Mouse (Mus musculus) MEL (cell line): ENCODE data around the gene Focad. TPM values are rescaled to one million over a fixed set of nuclear protein-coding genes. Genes with fewer than 3 reads are reported as not detected.

ENCODE experiments used
- DNase-seq: peaks from one replicate; pipeline ENCODE4 v3.0.0; 2011; ENCODE audit warnings: low read depth, low spot score
- H3K27ac ChIP-seq: 2 replicates; pipeline ENCODE4 v1.5.1; 2012; ENCODE audit warnings: low read depth, mild to moderate bottlenecking, control low read depth, low read length, moderate library complexity; ENCODE audit not compliant: control insufficient read depth
- H3K27me3 ChIP-seq, 2 experiments: fragments of 150-350 bp in 1 of 2; sonication (generic) in 1 of 2; 2 replicates each; pipeline ENCODE4 v1.6.1; 2012; ENCODE audit warnings: low read length in 2 of 2, mild to moderate bottlenecking in 2 of 2, improper control_type of control experiment in 1 of 2, moderate library complexity in 1 of 2; ENCODE audit not compliant: insufficient read depth in 2 of 2, control insufficient read depth in 1 of 2
- H3K36me3 ChIP-seq, 2 experiments: 2 replicates each; pipeline ENCODE4 v1.6.1; 2012 to 2014; ENCODE audit warnings: low read length in 2 of 2, improper control_type of control experiment in 1 of 2, inconsistent platforms in 1 of 2, mild to moderate bottlenecking in 1 of 2; ENCODE audit not compliant: insufficient read depth in 2 of 2, control insufficient read depth in 1 of 2
- H3K4me1 ChIP-seq, 2 experiments: fragments of 150-350 bp in 1 of 2; sonication (generic) in 1 of 2; 2 replicates each; pipeline ENCODE4 v1.6.1; 2012; ENCODE audit warnings: low read length in 2 of 2, improper control_type of control experiment in 1 of 2, mild to moderate bottlenecking in 1 of 2; ENCODE audit not compliant: insufficient read depth in 2 of 2, control insufficient read depth in 1 of 2
- H3K4me3 ChIP-seq, 2 experiments: fragments of 150-350 bp in 1 of 2; sonication (generic) in 1 of 2; 2 replicates each; pipeline ENCODE4 v1.5.1; 2012; ENCODE audit warnings: low read depth in 2 of 2, low read length in 2 of 2, mild to moderate bottlenecking in 2 of 2, moderate library complexity in 2 of 2, control low read depth in 1 of 2, improper control_type of control experiment in 1 of 2; ENCODE audit not compliant: control insufficient read depth in 1 of 2, insufficient read depth in 1 of 2
- H3K79me2 ChIP-seq: 2 replicates; pipeline ENCODE4 v1.6.1; 2012; ENCODE audit warnings: mild to moderate bottlenecking, low read length, moderate library complexity; ENCODE audit not compliant: control insufficient read depth, poor library complexity, insufficient read depth
- H3K9ac ChIP-seq: 2 replicates; pipeline ENCODE4 v1.6.1; 2012; ENCODE audit warnings: low read depth, mild to moderate bottlenecking, control low read depth, low read length, moderate library complexity; ENCODE audit not compliant: control insufficient read depth, poor library complexity, severe bottlenecking
- H3K9me3 ChIP-seq: fragments of 150-350 bp; sonication (generic); replicated peaks from 2 replicates; pipeline ENCODE4 v1.6.1; 2012; ENCODE audit warnings: mild to moderate bottlenecking, low read length, improper control_type of control experiment, moderate library complexity; ENCODE audit not compliant: insufficient read depth
- BHLHE40 ChIP-seq: IDR thresholded peaks from 2 replicates; pipeline ENCODE4 v1.6.1; 2012; ENCODE audit warnings: low read depth, mild to moderate bottlenecking, inconsistent platforms, low read length, improper control_type of control experiment, borderline replicate concordance
- CHD1 ChIP-seq: IDR thresholded peaks from 2 replicates; pipeline ENCODE4 v1.6.1; 2012; ENCODE audit warnings: low read depth, mild to moderate bottlenecking, inconsistent platforms, low read length, improper control_type of control experiment
- CHD2 ChIP-seq: IDR thresholded peaks from 2 replicates; pipeline ENCODE4 v1.6.1; 2011; ENCODE audit warnings: low read length, improper control_type of control experiment
- ELF1 ChIP-seq: IDR thresholded peaks from 2 replicates; pipeline ENCODE4 v1.6.1; 2014; ENCODE audit warnings: low read depth, mild to moderate bottlenecking, inconsistent platforms, low read length, improper control_type of control experiment, moderate library complexity
- EP300 ChIP-seq, 2 experiments: IDR thresholded peaks; 2 replicates each; pipeline ENCODE4 v1.6.1; 2011; ENCODE audit warnings: improper control_type of control experiment in 2 of 2, low read length in 2 of 2, low read depth in 1 of 2, mild to moderate bottlenecking in 1 of 2
- ETS1 ChIP-seq: IDR thresholded peaks from 2 replicates; pipeline ENCODE4 v1.6.1; 2012; ENCODE audit warnings: low read depth, mild to moderate bottlenecking, inconsistent platforms, low read length, improper control_type of control experiment, moderate library complexity
- GABPA ChIP-seq: IDR thresholded peaks from 2 replicates; pipeline ENCODE4 v1.6.1; 2012; ENCODE audit warnings: low read depth, mild to moderate bottlenecking, inconsistent platforms, low read length, improper control_type of control experiment, moderate library complexity
- GATA1 ChIP-seq: IDR thresholded peaks from 2 replicates; pipeline ENCODE4 v1.6.1; 2011; ENCODE audit warnings: low read depth, low read length, improper control_type of control experiment
- HCFC1 ChIP-seq: IDR thresholded peaks from 2 replicates; pipeline ENCODE4 v1.6.1; 2012; ENCODE audit warnings: low read depth, mild to moderate bottlenecking, inconsistent platforms, low read length, improper control_type of control experiment, moderate library complexity
- JUND ChIP-seq: IDR thresholded peaks from 2 replicates; pipeline ENCODE4 v1.6.1; 2011; ENCODE audit warnings: low read depth, mild to moderate bottlenecking, improper control_type of control experiment, low read length
- MAFK ChIP-seq: IDR thresholded peaks from 2 replicates; pipeline ENCODE4 v1.6.1; 2011; ENCODE audit warnings: low read depth, mild to moderate bottlenecking, low read length, improper control_type of control experiment, borderline replicate concordance
- MAX ChIP-seq: IDR thresholded peaks from 2 replicates; pipeline ENCODE4 v1.6.1; 2011; ENCODE audit warnings: low read length, improper control_type of control experiment
- MAZ ChIP-seq: IDR thresholded peaks from 2 replicates; pipeline ENCODE4 v1.6.1; 2012; ENCODE audit warnings: low read depth, mild to moderate bottlenecking, inconsistent platforms, low read length, improper control_type of control experiment
- MEF2A ChIP-seq: IDR thresholded peaks from 2 replicates; pipeline ENCODE4 v1.6.1; 2014; ENCODE audit warnings: low read depth, mild to moderate bottlenecking, inconsistent platforms, low read length, improper control_type of control experiment; ENCODE audit not compliant: poor library complexity, insufficient replicate concordance, severe bottlenecking; ENCODE audit errors: extremely low read depth
- MXI1 ChIP-seq: IDR thresholded peaks from 2 replicates; pipeline ENCODE4 v1.6.1; 2011; ENCODE audit warnings: mild to moderate bottlenecking, low read depth, low read length, improper control_type of control experiment
- MYB ChIP-seq: IDR thresholded peaks from 2 replicates; pipeline ENCODE4 v1.6.1; 2011; ENCODE audit warnings: mild to moderate bottlenecking, low read depth, low read length, improper control_type of control experiment
- MYC ChIP-seq: IDR thresholded peaks from 2 replicates; pipeline ENCODE4 v1.6.1; 2011; ENCODE audit warnings: low read depth, mild to moderate bottlenecking, low read length, improper control_type of control experiment, moderate library complexity
- NELFE ChIP-seq: IDR thresholded peaks from 2 replicates; pipeline ENCODE4 v1.6.1; 2011; ENCODE audit warnings: low read depth, low read length, improper control_type of control experiment
- NRF1 ChIP-seq: IDR thresholded peaks from 2 replicates; pipeline ENCODE4 v1.6.1; 2014; ENCODE audit warnings: low read depth, mild to moderate bottlenecking, inconsistent platforms, low read length, improper control_type of control experiment, moderate library complexity; ENCODE audit not compliant: poor library complexity, insufficient read depth, severe bottlenecking
- POLR2A ChIP-seq, 2 experiments: IDR thresholded peaks; 2 replicates each; pipeline ENCODE4 v1.6.1; 2011 to 2012; ENCODE audit warnings: low read length in 2 of 2, mild to moderate bottlenecking in 2 of 2, control low read depth in 1 of 2, improper control_type of control experiment in 1 of 2, low read depth in 1 of 2, moderate library complexity in 1 of 2; ENCODE audit not compliant: control insufficient read depth in 1 of 2, insufficient read depth in 1 of 2, poor library complexity in 1 of 2
- RAD21 ChIP-seq: IDR thresholded peaks from 2 replicates; pipeline ENCODE4 v1.6.1; 2011; ENCODE audit warnings: mild to moderate bottlenecking, low read depth, low read length, improper control_type of control experiment
- RCOR1 ChIP-seq: IDR thresholded peaks from 2 replicates; pipeline ENCODE4 v1.6.1; 2012; ENCODE audit warnings: low read depth, mild to moderate bottlenecking, inconsistent platforms, low read length, improper control_type of control experiment
- SIN3A ChIP-seq: IDR thresholded peaks from 2 replicates; pipeline ENCODE4 v1.6.1; 2012; ENCODE audit warnings: low read length, improper control_type of control experiment, inconsistent platforms
- SMC3 ChIP-seq: IDR thresholded peaks from 2 replicates; pipeline ENCODE4 v1.6.1; 2011; ENCODE audit warnings: low read depth, low read length, improper control_type of control experiment
- TAL1 ChIP-seq: IDR thresholded peaks from 2 replicates; pipeline ENCODE4 v1.6.1; 2012; ENCODE audit warnings: mild to moderate bottlenecking, inconsistent platforms, low read length, moderate library complexity, mixed read lengths
- TBP ChIP-seq: IDR thresholded peaks from 2 replicates; pipeline ENCODE4 v1.8.0; 2011; ENCODE audit warnings: low read depth, low read length, improper control_type of control experiment
- TCF12 ChIP-seq: IDR thresholded peaks from 2 replicates; pipeline ENCODE4 v1.6.1; 2014; ENCODE audit warnings: low read depth, mild to moderate bottlenecking, inconsistent platforms, low read length, improper control_type of control experiment, moderate library complexity
- UBTF ChIP-seq: IDR thresholded peaks from 2 replicates; pipeline ENCODE4 v1.6.1; 2012; ENCODE audit warnings: low read depth, mild to moderate bottlenecking, inconsistent platforms, low read length, improper control_type of control experiment, moderate library complexity, borderline replicate concordance; ENCODE audit not compliant: insufficient read depth
- USF1 ChIP-seq: IDR thresholded peaks from 2 replicates; pipeline ENCODE4 v1.6.1; 2014; ENCODE audit warnings: low read depth, mild to moderate bottlenecking, inconsistent platforms, low read length, improper control_type of control experiment, moderate library complexity
- ZKSCAN1 ChIP-seq: IDR thresholded peaks from 2 replicates; pipeline ENCODE4 v1.6.1; 2012; ENCODE audit warnings: low read depth, mild to moderate bottlenecking, inconsistent platforms, low read length, improper control_type of control experiment, moderate library complexity
- ZMIZ1 ChIP-seq: IDR thresholded peaks from 2 replicates; pipeline ENCODE4 v1.6.1; 2012; ENCODE audit warnings: low read depth, mild to moderate bottlenecking, inconsistent platforms, low read length, improper control_type of control experiment, moderate library complexity
- ZNF384 ChIP-seq: IDR thresholded peaks from 2 replicates; pipeline ENCODE4 v1.6.1; 2012; ENCODE audit warnings: low read depth, mild to moderate bottlenecking, inconsistent platforms, low read length, improper control_type of control experiment
- polyA plus RNA-seq, 2 experiments: library from polyadenylated mRNA; stranded (reverse) in 1 of 2; unstranded in 1 of 2; fragments of >175 nt in 1 of 2; fragments of >200 nt in 1 of 2; gene quantifications; 2 replicates each; pipeline versions ENCODE4 v1.2.1 to v1.2.4; 2012; ENCODE audit warnings: low replicate concordance in 2 of 2, low read depth in 1 of 2; ENCODE audit not compliant: insufficient read length in 2 of 2, insufficient read depth in 1 of 2, missing spikeins in 1 of 2
- total RNA-seq: library from RNA; depleted of rRNA; stranded (reverse); fragments of 300-350 nt; gene quantifications from 2 replicates; pipeline ENCODE4 v1.2.3, GENCODE M21; 2012

The Focad gene
- total and polyA plus RNA-seq, 3 experiments = 17.8 to 19.7 TPM; not detected in 1

DNA sequence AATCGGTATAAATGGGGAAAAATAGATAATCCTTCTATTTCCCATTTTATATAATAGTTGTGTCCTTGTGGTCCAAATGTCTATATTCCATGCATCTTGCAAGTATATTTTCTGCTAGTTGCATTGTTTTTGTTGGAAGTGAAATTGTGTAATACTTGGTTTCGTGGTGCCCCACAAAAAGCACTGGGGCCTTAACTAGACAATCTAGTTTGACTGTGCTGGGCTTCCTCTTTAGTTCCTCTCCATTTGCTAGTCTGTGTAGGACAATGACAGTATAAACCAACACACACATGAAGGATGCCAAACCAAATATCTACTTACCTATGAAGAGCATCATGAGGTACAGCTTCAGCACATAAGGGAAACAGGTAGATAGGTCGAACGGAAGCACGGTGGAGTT lies 324.9 kb downstream of the Focad start:
- Histone ChIP-seq H3K79me2 (no peaks in the 10 kb centered on the region), H3K4me1 (peaks cover 3 to 8% of the 10 kb centered on the region in 2 experiments; a peak in 2 of 4 replicates), H3K4me3 (no peak overlapping the region), H3K9me3 (no peaks in the 10 kb centered on the region), H3K27me3 (no peaks in the 10 kb centered on the region), H3K9ac (no peak overlapping the region), H3K27ac (no peak overlapping the region)
- peak; percentile 42 for DNase-seq
- no peak for TF ChIP-seq CHD1
- TF ChIP-seq MAX = no peak
- TF ChIP-seq RCOR1 = no peak
- TF ChIP-seq, all 39 proteins: peak for 0
- H3K36me3 ChIP-seq = peaks cover 0 to 21% of the 10 kb centered on the region in 2 experiments; a peak in 2 of 4 replicates

GRCm38 (mm10) chr4:88424563-88424962 lies 330.1 kb downstream of the Focad start:
- H3K4me3 ChIP-seq = no peak overlapping the region
- H3K36me3 ChIP-seq = peaks cover 0 to 26% of the 10 kb centered on the region in 2 experiments; a peak in 2 of 4 replicates
- H3K9ac ChIP-seq = no peak overlapping the region
- no peaks in the 10 kb centered on the region for H3K79me2 ChIP-seq
- peaks cover 0 to 8% of the 10 kb centered on the region in 2 experiments; a peak in 2 of 4 replicates for H3K4me1 ChIP-seq
- no peak overlapping the region for H3K27ac ChIP-seq
- peak; percentile 26 for DNase-seq
- H3K27me3 ChIP-seq = no peaks in the 10 kb centered on the region
- H3K9me3 ChIP-seq = no peaks in the 10 kb centered on the region
- no peak for TF ChIP-seq ZMIZ1
- no peak for TF ChIP-seq NELFE
- TF ChIP-seq BHLHE40 = no peak
- TF ChIP-seq MYC = no peak
- no peak for TF ChIP-seq TBP
- TF ChIP-seq MAZ = no peak
- 0 out of 2 replicates have a peak, but pooled peaks have one; percentile 18 for TF ChIP-seq TCF12
- TF ChIP-seq POLR2A (IDR thresholded peaks at IDR 0.05; ENCODE audit: control insufficient read depth in 1 of 2, insufficient read depth in 1 of 2, low read depth in 1 of 2, low read length in 2 of 2, poor library complexity in 1 of 2) = no peak
- no peak for TF ChIP-seq USF1
- no peak for TF ChIP-seq RAD21
- TF ChIP-seq JUND = no peak
- 0 out of 2 replicates have a peak, but pooled peaks have one; percentile 20 for TF ChIP-seq TAL1
- TF ChIP-seq CHD1 = no peak
- TF ChIP-seq UBTF = no peak
- TF ChIP-seq MAFK = no peak
- no peak for TF ChIP-seq MYB
- no peak for TF ChIP-seq MEF2A
- TF ChIP-seq MXI1 = no peak
- TF ChIP-seq HCFC1 = no peak
- TF ChIP-seq ETS1 = peak; percentile 36; the same call in 1 of the 2 replicates
- TF ChIP-seq GABPA = no peak
- TF ChIP-seq ZKSCAN1 = no peak
- TF ChIP-seq ELF1 = no peak
- no peak for TF ChIP-seq NRF1
- TF ChIP-seq SIN3A = no peak
- peak; percentile 74 for TF ChIP-seq GATA1
- peak; percentile 78 for TF ChIP-seq ZNF384
- peak; percentile 57 to 75; a peak in 3 of 4 replicates for TF ChIP-seq EP300 (IDR thresholded peaks at IDR 0.05; ENCODE audit: low read depth in 1 of 2, low read length in 2 of 2)
- no peak for TF ChIP-seq SMC3
- TF ChIP-seq RCOR1 = no peak
- TF ChIP-seq CHD2 = no peak
